Mouse (Mus musculus) lung, embryonic 14.5 days (tissue): ENCODE measurements around the gene Serpinh1. TPM values are rescaled to one million over a fixed set of nuclear protein-coding genes. Genes with fewer than 3 reads are reported as not detected.
"Not testable (repeated sequence)": the region's sequence is repeated elsewhere in the genome, so short reads cannot be mapped to it uniquely, and the experiment has no call there.

Experiments
- ATAC-seq: fragments of 200-750 bp; cut with Nextera tagmentation; 2 replicates; pipeline ENCODE4 v1.8.0; 2017; ENCODE audit warnings: mild to moderate bottlenecking, moderate TSS enrichment, moderate library complexity; ENCODE audit not compliant: insufficient read depth
- DNase-seq: peaks from one replicate; pipeline ENCODE4 v3.0.0-alpha.2; 2015
- H3K27ac ChIP-seq: fragments of 300-500 bp; sonication (generic); 2 replicates; pipeline ENCODE4 v1.5.1; 2014; ENCODE audit warnings: low read depth, mild to moderate bottlenecking, moderate library complexity
- H3K27me3 ChIP-seq: fragments of 300-500 bp; sonication (generic); 2 replicates; pipeline ENCODE4 v1.6.1; 2014; ENCODE audit warnings: low read length, control low read depth; ENCODE audit not compliant: insufficient read depth
- H3K36me3 ChIP-seq: fragments of 300-500 bp; sonication (generic); 2 replicates; pipeline ENCODE4 v1.6.1; 2014; ENCODE audit warnings: control low read depth; ENCODE audit not compliant: insufficient read depth
- H3K4me1 ChIP-seq: fragments of 300-500 bp; sonication (generic); 2 replicates; pipeline ENCODE4 v1.6.1; 2014; ENCODE audit warnings: antibody characterized with exemption, control low read depth; ENCODE audit not compliant: insufficient read depth
- H3K4me2 ChIP-seq: fragments of 300-500 bp; sonication (generic); 2 replicates; pipeline ENCODE4 v1.6.1; 2014; ENCODE audit warnings: mild to moderate bottlenecking
- H3K4me3 ChIP-seq: fragments of 300-500 bp; sonication (generic); 2 replicates; pipeline ENCODE4 v1.5.1; 2014; ENCODE audit warnings: low read depth, low read length
- H3K9ac ChIP-seq: fragments of 300-500 bp; sonication (generic); 2 replicates; pipeline ENCODE4 v1.6.1; 2014
- H3K9me3 ChIP-seq: fragments of 300-500 bp; sonication (generic); 2 replicates; pipeline ENCODE4 v1.6.1; 2016; ENCODE audit warnings: low read depth, low read length, control low read depth
- CTCF ChIP-seq: IDR thresholded peaks from 2 replicates; pipeline ENCODE4 v1.5.1; 2016; ENCODE audit warnings: antibody characterized with exemption, low read depth
- WGBS: fragments of 180-500 bp; shearing (Covaris S2); extraction: QIAGEN DNeasy Blood & Tissue Kit; methylation state at CpG from one replicate; pipeline ENCODE4 v1.1.7; 2014; 5-methylcytosine and 5-hydroxymethylcytosine counted together
- polyA plus RNA-seq: library from polyadenylated mRNA; unstranded; fragments of >200 nt; fragmentation: Nextera tagmentation; extraction: Ambion mirVana; gene quantifications from 2 replicates; pipeline ENCODE4 v1.2.1, GENCODE M21; 2014

The Serpinh1 gene
- polyA plus RNA-seq, 1 experiment from 2014 or later: 691 TPM

DNA sequence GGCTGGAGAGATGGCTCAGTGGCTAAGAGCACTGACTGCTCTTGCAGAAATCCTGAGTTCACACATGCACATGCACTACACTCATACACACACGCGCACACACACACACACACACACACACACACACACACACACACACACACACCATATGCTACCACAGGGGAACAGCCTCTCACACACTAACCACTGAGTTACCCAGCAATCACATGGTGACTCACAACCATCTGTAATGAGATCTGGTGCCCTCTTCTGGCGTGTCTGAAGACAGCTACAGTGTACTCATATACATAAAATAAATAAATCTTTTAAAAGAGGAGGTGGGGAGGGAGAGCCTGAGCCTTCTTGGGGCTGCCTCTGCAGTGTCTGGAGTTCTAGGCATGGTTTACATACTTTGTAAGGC is 21.3 kb upstream of the Serpinh1 start:
- not testable (repeated sequence) for H3K4me3 ChIP-seq, ATAC-seq, H3K4me1 ChIP-seq, H3K36me3 ChIP-seq, DNase-seq, H3K4me2 ChIP-seq, H3K27ac ChIP-seq, H3K9me3 ChIP-seq, H3K27me3 ChIP-seq, H3K9ac ChIP-seq
- WGBS: 61% methylated on average over 3 of the region's 3 CpGs
- TF ChIP-seq CTCF: peak; percentile 47

DNA sequence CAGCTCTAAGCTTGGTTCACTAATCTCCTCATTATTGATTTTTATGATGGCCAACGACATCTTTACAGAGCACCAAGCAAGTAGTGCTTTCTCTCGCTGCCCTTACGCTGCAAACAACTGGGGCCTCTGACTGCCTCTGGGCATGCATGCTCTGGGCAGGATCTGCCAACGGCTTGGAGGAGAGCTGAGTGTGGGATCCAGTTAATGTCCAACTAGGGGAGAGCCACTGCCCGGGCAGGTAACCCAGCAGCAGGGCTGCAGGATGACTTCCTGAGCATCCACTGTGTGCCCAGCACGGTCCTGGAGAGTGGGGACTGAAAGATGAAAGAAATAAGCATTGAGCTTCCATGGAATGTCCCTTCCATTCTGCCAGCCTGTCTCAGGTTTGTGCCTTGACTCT is 13.7 kb upstream of the Serpinh1 start:
- Histone ChIP-seq H3K27me3 (no peaks in the 10 kb centered on the region), H3K4me3 (no peak overlapping the region), H3K27ac (no peak overlapping the region), H3K4me2 (no peak overlapping the region), H3K36me3 (no peaks in the 10 kb centered on the region), H3K9ac (no peak overlapping the region), H3K9me3 (no peaks in the 10 kb centered on the region), H3K4me1 (no peaks in the 10 kb centered on the region)
- DNase-seq: no peak
- WGBS: 56% methylated on average over 6 of the region's 6 CpGs
- no peak for ATAC-seq
- TF ChIP-seq CTCF: no peak

DNA sequence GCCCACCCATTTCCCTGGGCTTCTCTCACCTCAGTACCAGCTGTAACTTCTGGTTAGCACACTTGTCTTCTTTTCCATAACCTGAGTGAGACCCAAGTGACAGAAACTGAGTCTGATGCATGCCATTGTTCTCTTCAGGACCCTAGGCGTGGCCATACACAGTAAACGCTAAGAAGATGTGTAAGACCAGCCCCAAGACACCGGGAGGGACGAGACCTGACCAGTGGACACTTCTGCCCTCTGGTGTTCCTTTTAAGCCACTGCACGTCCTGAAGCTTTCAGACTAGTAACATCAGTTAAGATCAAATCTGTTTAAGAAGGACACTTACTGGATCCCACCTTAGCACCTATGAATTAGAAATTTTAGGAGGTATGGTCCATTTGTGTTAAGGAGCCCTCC is 12.0 kb upstream of the Serpinh1 start:
- Histone ChIP-seq H3K4me1 (peaks cover 9% of the 10 kb centered on the region), H3K9ac (no peak overlapping the region), H3K27me3 (no peaks in the 10 kb centered on the region), H3K4me2 (no peak overlapping the region), H3K4me3 (no peak overlapping the region), H3K27ac (no peak overlapping the region), H3K36me3 (no peaks in the 10 kb centered on the region), H3K9me3 (no peaks in the 10 kb centered on the region)
- ATAC-seq (no peak), DNase-seq (peak; percentile 95)
- peak; percentile 98 for TF ChIP-seq CTCF
- 1% methylated on average over 5 of the region's 5 CpGs for WGBS

DNA sequence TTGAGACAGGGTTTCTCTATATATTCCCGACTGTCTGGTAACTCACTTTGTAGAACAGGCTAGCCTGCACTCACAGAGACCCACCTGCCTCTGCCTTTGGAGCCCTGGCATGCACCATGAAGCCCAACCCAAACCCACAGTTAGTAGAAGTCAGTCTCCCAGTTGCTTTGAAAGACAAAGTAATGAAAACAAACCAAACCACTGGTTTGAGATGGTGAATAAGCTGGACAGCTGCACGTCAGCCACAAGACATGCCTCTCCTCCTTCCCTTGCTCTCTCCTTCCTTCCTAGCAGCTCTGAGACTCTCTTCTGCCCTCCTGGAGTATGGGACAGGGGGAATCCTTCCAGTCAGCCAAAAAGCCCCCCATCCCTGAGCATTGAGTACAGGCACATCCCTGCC is 9.1 kb upstream of the Serpinh1 start:
- 85% methylated on average over 2 of the region's 2 CpGs for WGBS
- Histone ChIP-seq H3K36me3 (no peaks in the 10 kb centered on the region), H3K4me1 (peaks cover 18% of the 10 kb centered on the region), H3K4me3 (no peak overlapping the region), H3K27me3 (no peaks in the 10 kb centered on the region), H3K4me2 (no peak overlapping the region), H3K9ac (no peak overlapping the region), H3K27ac (no peak overlapping the region), H3K9me3 (no peaks in the 10 kb centered on the region)
- TF ChIP-seq CTCF: no peak
- no peak for DNase-seq
- ATAC-seq: no peak

DNA sequence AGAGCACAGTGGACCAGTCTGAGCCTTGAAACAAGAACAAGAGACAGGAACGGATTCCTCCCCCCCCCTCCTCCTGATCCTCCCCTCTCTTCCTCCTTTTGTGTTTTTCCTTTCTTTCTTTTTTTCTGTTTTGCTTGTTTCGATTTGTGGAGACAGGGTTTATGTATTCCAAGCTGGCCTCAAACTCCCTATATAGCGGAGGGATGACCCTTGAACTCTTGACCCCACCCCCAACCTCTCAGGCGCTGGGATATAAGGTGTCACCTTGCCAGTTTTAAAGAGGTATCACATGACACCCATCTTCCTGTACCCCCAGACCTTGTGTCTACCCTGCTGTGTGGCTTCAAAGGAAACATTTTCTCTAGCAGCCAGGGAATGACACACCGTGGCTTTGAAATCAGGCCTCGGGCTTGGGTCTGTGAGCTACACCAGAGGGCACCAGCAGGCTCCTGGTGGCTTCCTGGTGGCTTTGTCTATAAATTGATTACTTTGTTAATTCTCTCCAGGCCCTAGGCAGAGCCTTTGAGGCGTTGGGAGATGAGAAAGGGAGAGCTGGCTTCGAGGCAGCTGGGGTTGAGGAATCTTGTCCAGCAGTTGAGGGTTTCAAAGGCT is 7.9 kb upstream of the Serpinh1 start:
- no peaks in the 10 kb centered on the region for H3K36me3 ChIP-seq
- 0 out of 2 replicates have a peak overlapping the region, but pooled peaks have one; percentile 9 for H3K9ac ChIP-seq
- H3K9me3 ChIP-seq: no peaks in the 10 kb centered on the region
- WGBS: 17% methylated on average over 8 of the region's 8 CpGs
- ATAC-seq (no peak), DNase-seq (no peak)
- TF ChIP-seq CTCF: 0 out of 2 replicates have a peak, but pooled peaks have one; percentile 8
- peak overlapping the region; percentile 98 for H3K27ac ChIP-seq
- H3K4me2 ChIP-seq: peak overlapping the region; percentile 44
- H3K27me3 ChIP-seq: no peaks in the 10 kb centered on the region
- H3K4me1 ChIP-seq: peaks cover 30% of the 10 kb centered on the region
- H3K4me3 ChIP-seq: no peak overlapping the region

DNA sequence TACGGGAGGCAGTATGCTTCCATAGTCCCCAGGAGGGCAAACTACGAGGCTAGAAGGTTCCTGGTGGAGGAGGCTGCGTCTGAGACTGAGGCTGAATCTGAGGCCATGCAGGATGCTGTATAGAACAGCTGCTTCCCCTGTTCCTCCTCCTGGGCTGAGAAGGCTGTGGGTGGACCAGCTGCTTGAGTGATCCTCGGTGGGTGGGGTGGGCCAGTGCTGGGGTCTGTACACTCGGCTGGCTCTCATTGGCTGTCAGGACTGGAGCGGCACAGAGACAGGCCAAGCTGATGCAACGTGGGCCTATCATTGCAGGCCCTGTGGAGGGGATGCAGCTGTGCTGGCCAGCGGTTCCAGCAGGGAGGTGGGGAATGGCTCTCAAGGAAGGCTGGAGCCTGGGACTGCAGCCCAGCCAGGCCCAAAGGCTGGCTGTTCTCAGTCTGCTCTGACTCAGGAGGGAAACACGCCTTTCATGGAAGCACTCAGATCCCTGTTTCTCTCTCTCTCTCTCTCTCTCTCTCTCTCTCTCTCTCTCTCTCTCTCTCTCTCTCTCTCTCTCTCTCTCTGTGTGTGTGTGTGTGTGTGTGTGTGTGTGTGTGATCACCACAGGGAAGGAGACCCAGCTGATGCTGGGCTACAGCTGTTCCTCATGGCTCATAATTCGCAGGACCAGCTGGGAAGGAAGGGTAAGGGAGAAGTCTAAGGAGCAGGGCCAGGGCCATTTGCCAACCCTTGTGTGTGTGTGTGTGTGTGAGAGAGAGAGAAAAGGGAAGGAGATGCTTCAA is 7.2 kb upstream of the Serpinh1 start:
- Histone ChIP-seq H3K36me3 (no peaks in the 10 kb centered on the region), H3K27ac (peak overlapping the region; percentile 98), H3K27me3 (no peaks in the 10 kb centered on the region), H3K4me3 (no peak overlapping the region), H3K9ac (peak overlapping the region; percentile 13; the same call in 1 of the 2 replicates), H3K9me3 (no peaks in the 10 kb centered on the region), H3K4me2 (peak overlapping the region; percentile 45), H3K4me1 (peaks cover 35% of the 10 kb centered on the region)
- peak; percentile 98 for ATAC-seq
- WGBS: 8% methylated on average over 10 of the region's 10 CpGs
- no peak for TF ChIP-seq CTCF
- DNase-seq: peak; percentile 96

DNA sequence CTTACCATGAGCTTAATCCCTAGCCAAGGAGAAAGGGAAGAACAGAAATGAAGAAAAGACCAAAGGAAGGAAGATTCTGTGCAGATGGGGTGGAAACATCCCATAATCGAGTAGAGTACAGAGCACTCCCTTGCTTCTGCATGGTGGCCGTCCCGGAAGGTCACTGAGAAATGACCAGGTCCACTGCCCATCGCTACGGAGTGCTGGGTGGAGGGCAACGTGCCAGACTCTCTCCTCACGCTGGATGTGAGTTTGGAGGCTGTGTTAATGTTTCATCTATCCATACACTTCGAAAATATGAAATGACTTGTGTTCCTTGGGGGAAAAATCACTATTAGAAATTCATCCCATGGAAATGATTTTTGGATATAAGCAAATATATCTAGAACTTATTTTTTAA is 5.3 kb upstream of the Serpinh1 start:
- H3K36me3 ChIP-seq: no peaks in the 10 kb centered on the region
- DNase-seq (no peak), ATAC-seq (no peak)
- no peak overlapping the region for H3K4me2 ChIP-seq
- peaks cover 46% of the 10 kb centered on the region for H3K4me1 ChIP-seq
- H3K9ac ChIP-seq: no peak overlapping the region
- TF ChIP-seq CTCF: no peak
- H3K9me3 ChIP-seq: no peaks in the 10 kb centered on the region
- H3K27me3 ChIP-seq: no peaks in the 10 kb centered on the region
- no peak overlapping the region for H3K27ac ChIP-seq
- WGBS: 81% methylated on average over 8 of the region's 8 CpGs
- H3K4me3 ChIP-seq: no peak overlapping the region
